Mouse (Mus musculus): ENCODE measurements around the gene Uggt1.

The Uggt1 gene

DNA sequence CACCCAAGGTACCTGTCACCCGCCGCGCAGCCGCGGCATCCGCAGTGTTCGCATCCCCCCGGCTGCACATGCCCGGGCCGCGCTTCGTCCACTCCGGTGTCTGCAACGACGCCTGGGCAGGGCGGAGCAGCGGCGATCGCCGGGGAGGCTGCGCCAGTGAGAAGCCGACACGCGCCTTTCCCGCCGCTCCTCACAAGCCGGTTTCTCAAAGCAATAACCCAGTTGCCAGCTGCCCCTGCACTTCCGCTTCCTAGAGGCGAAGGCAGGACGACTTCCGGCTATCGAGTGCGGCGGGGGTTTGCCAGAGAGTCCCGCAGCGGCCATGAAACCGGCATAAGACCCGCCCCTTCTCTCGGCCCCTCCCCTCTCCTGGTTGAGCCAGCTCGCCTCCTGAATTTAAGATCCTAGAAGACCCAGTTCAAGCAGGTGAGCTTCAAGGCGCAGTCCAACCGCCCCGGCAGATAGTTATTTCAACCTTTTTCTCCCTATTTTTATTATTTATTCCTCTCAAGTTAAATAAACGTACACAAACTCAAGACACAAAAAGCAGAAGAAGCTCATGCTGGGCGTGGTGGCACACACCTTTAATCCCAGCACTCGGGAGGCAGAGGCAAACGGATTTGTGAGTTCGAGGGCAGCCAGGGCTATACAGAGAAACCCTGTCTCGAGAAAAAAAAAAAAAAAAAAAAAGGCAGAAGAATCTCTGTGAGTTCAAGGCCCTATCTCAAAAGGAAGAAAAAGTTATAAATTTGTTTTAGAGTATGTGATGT is at the start of gene Uggt1:
Gene Uggt1 (minus strand): TSS at position 663 of the 770 bp plus-strand sequence.
- peak; percentile 97 for DNase-seq (ENCODE audit: low spot score)

DNA sequence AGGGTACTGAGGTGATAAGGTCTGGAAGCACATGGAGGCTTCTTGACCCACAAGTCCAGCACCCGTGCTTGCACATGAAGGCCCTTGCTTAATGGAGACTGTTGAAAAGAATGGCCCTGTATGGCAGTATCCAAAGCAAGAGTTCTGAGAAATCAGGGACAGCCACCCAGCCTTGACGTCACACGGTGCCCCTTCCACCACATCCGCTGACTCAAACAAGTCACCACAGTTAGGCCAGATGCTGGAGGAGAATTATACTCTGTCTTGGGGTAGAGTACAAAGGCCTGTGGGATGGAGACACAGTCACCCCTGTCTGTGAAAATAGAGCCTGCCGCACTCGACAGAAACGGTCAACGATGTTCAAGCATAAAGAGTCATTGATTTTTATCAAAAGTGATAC is 49.0 kb upstream of the Uggt1 start:
- no peak for DNase-seq (ENCODE audit: low spot score)

DNA sequence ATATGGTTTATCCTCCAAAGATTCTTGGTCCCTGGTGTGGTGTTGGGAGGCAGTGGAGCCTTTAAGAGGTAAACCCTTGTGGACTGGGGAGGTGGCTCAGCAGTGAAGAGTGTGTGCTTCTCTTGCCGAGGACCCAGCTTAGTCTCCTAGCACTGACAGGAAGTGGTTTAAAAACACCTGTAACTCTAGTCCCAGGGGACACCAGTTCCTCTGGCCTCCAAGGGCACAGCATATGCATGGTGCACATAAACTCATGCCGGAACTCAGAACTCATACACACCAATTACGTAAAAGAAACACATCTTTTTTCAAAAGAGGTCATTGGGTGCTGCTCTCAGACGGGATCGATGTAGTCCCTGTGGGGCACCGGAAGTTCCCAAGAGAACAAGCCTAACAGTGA is 37.3 kb upstream of the Uggt1 start:
- no peak for DNase-seq (ENCODE audit: low spot score)

DNA sequence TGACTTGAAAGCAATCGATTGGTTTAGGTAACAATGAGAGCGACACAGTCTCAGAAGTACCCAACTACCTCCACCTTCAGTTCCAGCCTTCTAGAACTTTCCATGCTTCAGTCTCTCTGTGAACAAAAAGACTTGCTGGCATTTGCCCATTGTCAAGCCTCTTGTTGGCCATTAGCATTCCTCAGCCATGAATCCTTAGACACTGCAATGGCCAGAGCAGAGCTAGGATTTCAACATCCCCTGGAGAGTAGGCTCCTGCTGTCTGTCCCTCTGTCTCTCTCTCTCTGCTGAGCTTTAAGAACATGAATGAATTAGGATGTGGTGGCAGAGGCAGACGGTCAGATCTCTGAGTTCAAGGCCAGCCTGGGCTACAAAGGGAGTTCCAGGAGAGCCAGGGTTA is 36.4 kb upstream of the Uggt1 start:
- DNase-seq (ENCODE audit: low spot score) = peak; percentile 48

DNA sequence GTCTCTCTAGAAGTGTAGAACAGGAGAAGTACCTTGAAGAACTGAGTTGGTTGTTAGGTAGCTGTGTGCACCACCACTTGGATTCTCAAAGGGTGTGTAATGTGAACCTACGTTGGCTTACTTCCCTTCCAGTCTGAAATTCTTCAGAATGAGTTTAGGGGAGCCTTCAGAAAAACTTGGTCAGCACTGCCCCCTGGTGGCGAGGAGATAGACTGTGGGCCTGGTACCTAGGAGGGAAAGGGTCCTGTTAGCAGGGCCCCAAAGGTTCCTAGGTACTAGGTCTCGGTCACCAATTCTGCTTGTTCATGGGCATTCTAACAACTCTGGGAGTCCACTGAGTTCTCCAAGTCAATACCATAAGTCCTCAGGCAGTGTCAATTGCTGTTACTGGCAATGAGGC is 34.7 kb upstream of the Uggt1 start:
- DNase-seq (ENCODE audit: low spot score) = peak; percentile 81

DNA sequence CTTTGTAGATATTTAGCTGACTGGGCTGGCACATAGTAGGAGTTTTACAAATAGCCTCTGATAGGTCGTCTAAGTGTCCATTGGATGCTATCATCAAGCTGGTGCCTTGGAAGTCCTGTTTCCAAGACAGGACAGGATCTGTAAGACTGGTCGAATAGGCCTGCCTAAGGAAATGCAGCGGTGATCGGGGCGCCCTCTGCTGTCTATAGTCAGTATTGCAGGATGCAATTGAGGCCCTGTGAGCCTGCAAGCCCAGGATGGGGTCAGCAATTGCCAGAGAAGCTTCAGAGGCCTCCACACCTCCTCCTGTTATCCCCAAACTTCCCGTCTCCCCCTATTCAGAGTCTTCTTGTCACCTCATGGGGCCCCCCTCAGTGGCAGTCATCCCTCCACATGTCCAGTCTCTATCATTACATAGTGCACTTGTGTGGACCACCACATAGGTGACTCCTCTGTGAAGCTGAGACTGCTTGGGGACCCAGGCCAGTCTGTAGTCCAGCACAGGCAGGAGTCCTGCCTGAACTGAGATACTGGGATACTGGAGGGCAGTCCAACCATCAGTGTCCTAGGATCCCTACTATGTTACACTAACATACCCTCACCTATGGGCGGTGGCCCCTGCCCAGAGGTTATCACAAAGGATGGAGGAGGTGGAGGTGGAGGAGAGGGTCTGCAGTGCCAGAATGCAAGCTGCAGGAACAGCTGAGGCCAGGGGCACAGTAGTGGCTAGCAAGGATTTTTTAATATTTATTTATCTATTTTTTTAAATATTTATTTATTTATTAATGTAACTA is 32.9 kb upstream of the Uggt1 start:
- peak; percentile 79 for DNase-seq (ENCODE audit: low spot score)

DNA sequence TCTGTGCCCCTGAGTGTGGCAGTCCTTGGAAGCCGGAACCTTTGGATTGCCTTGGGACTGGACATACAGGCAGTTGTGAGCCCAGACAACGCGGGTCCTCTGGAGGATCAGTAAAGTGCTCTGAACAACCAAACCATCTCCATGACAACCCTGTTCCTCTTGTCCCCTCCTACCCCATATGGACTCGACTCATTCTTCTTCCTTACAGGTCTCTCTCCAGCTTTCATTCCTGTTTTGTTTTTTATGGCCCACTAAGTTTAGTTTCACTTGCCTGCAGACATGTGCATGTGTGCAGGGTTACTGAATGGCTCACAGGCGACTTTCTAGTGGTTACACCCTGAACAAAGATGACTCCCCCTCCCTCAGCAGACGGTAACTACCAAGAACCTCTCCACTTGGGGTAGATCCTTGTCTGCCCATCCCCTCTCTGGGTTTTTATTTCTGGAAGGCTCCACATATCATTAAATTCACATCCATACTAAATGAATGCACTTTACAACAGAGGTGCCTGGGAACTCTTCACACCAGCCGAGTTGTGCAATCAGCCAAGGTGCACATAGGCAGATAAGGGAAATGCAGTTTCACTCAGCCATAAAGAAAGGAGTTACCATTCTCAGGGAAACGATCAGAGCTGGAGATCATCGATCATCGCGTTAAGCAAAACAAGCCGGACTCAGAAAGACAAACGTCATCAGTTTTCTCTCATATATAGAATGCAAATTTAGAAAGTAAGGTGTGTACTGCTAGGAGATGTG is 31.3 kb upstream of the Uggt1 start:
- no peak for DNase-seq (ENCODE audit: low spot score)

DNA sequence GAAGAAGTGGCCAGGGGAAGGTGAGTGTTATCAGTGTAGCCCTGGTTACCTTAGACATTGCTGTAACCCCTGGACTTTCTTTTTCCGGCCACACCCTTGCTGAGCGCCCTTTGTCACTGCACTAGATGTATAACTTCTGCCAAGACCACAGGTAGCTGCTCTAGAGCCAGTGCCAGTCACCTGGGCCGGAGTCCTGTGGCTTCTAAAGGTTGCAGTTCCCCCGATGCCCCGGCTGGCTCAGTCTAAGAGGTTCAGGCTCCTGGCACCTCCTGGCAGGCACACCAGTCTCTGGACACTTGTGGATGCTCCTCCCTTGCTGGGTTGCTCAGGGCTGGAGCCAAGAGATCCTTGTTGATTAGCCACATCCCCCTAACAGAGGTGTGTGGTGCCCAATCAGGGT is 29.9 kb upstream of the Uggt1 start, which contains the start of gene Neurl3:
Gene Neurl3 (minus strand): TSS at position 225 of the 400 bp plus-strand sequence.
- no peak for DNase-seq (ENCODE audit: low spot score)

DNA sequence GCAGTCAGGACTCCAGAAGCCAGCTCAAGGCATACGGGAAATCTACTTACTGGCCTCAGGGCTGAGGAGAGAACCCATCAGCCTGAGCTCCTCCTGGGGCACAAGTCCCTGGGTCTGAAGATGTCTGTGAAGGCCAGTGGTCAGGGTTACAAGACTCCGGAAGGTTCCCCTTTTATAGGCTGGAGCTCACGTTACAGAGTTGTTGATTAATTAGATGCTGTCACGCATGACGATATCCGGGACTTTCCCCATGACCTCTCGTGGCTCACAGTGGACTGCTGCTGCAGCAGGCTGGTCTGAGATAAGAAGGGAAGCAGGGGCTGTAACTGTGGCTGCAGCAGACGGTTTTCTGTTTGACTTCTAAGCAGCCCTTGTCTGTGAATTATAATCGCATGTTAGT is 28.8 kb upstream of the Uggt1 start:
- no peak for DNase-seq (ENCODE audit: low spot score)

DNA sequence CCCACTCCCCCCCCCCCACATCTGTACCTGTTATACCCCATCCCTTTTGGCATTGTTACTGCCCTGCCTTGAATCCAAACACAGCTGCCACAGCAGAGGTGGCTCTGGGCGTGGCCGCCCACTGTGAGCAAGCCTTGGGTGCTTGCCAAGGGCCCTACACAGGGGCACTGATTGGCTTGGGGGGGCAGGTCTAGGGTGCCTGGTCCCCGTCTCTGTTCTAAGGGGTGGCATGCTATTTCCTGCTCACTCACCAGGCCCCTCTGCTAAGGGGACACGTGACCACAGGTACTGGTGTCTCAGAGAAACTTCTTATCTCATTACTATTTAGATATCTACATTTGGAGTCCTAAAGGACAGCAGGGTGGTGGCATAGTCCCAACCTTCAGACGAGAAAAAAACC is 28.0 kb upstream of the Uggt1 start:
- DNase-seq (ENCODE audit: low spot score) = no peak

DNA sequence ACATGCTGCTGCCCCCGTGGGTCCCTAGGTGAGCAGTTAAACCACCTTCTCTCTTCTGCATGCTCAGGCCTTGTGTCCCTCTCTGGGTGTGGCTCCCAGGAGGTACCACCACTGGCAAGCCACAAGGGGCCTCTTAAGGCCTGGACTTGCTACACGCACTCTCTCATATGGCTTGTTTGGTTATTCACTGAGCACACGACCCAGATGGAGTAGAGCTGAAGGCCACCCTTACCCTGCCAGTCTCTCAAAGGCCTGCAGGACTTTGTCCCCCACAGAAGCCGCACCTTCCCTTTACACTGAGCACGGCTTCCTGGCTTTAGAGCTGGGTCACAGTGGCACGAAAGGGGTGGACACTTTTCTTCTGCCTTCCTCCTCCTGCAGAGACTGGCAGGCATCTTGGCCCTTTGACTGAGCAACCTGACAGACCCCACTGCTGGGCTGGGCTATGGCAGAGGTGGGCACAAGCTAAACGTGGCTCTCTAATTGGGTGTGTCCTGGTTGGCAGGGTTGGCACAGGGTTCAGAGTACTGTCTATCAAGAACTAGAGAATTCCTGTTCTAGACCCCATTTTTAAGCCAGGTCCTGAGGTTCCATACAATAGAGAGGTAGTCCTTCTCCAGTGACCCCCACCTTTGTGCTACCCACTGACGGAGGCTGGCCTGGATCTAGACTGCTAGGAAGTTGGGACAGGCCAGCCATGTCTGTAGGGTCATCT is 27.2 kb upstream of the Uggt1 start:
- no peak for DNase-seq (ENCODE audit: low spot score)

DNA sequence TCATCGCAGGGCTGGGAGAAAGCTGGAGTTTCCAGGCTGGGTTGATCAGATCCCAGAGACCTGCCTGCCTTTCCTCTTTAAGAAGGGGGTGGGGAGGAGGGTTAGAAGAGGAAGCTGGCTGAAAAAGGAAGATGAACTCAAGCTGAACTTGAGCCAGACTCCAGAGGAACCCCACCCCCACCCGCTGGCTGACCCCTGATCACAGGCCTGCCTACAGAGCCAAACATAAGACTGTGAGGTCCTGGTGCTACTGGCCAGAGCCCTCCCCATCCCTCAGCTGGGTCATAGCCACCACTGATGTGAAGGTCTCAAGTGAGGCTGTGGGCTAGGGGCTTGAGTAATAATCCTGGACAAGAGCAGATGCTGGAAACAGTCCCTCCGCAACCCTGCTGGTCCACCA is 26.1 kb upstream of the Uggt1 start:
- DNase-seq (ENCODE audit: low spot score) = no peak

DNA sequence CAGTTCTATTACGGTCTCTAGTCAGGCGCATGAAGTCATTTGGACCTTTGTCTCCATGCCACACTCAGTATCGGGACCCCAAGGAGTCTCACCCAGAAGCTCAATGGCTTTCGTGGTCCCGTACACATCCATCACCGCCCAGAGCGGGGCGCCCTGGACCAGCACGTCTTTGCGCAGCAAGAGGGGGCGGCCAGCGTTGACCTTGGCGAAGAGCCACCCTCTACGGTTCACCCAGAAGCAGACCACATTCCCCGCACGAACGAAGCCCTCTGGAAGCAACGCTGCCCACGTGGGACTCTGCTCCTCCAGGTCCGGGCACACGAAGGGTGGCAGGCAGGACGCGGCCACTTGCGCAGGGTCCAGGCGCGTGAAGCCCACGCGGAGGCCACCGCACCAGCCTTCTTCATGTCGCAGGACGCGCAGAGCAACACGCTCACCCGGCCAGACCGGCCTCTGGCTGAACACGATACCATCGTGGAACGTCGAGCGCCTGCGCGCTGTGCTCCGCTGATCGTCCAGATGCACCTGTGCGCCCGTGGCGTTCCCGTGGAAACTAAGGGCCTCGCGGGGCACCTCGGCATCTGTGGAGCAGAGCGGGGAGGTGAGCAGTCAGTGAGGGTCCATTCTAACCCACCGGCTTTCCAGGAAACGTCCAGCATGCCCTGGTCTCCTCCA is 24.7 kb upstream of the Uggt1 start:
- DNase-seq (ENCODE audit: low spot score) = no peak

DNA sequence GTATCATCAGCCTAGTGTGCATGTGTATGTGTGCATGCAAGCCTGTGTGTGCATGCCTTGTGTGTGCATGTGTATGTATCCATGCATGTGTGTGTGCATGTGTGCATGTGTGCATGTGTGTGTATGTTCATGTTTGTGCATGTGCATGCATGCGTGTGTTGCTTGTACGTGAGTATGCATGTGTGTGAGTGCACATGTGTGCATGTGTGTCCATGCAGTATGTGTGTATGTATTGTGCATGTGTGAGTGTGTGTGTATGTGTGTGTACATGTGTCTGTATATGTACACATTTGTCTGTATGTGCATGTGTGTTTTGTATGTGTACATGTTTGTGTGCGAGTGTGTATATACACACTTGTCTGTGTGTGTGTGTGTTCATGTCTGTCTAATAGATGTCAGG is 23.1 kb upstream of the Uggt1 start:
- no peak for DNase-seq (ENCODE audit: low spot score)

DNA sequence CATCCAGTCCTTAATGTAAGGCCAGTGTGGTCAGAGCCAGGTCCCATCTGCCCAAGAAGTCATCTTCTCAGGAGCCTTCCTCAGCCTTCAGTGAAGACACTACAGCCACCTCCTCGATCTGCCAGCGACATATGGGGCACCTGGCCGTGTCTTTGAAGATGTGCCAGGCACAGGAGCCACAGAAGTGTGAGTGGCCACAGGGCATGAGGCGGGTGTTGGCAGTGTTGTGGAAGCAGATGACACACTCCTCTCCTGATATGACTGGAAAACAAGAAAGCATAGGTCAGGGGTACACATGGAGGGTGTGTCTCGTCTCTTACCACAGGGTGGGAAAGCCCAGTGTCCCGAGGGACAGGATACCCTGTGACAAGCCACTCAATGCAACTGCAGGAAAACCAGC is 21.8 kb upstream of the Uggt1 start:
- DNase-seq (ENCODE audit: low spot score) = no peak

DNA sequence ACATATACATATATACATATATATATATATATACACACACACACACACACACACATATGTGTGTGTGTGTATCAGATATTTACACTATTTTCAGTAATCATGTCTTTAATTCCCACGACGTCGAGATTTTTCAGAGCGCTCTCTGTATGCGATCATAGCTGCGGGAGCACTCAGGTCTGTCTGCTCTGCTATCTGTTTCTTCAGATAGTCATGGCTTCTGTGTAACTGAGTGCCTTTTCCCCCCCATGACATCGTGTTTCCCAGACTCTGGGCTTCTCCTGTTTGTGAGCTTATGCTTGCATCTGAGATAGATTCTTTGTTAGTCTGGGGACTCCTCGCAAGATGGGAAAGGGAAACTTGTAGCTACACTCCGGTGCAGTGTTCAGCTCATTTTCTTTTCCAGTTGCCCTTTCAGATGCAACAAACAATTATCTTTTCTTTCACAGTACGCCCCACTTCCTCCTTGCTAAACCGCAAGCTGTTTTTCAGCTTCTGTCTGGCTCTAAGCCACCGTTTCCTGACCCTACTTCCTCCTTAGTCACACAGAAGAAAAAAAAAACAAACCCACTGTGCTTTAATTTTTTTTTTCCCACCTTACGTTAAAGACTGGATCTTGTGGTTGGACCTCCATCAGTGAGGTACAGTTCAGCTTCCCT is 19.4 kb upstream of the Uggt1 start:
- DNase-seq (ENCODE audit: low spot score) = no peak

DNA sequence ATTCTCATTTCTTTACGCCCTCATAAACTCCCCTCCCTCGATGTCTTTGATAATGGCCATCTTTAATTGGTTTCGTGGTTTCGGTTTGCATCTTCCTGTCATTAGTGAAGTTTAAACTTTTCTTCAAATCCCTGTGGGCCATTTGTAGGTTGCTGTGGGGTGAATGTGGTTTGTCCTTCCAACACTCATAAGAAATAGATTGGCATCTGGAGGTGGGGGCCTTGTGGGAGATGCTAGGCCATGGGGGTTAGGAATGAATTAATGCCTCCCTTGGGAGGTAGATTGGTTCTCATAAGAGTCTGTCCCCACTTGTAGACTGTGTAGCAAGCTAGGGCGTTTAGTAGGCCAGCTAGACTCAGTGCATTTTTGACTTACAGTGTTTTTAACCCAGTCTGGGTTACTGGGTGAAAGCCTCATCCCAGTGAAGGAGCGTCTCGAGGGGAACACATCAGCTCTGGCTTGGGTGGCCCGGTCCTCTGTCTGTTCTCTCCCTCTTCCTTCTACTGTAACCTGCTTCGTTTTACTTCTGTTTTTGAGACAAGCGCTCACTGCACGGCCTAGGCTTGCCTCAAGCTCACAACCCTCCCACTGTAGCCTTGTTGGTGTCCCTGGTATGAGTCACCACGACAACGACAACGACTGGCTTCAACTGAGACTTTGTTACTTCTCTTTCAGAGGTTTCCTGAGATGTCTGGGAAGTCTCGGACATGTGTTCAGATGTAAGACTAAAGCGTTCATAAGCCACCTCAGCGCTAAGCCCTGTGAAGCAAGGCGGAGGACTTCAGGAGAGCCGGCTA is 17.4 kb upstream of the Uggt1 start:
- DNase-seq (ENCODE audit: low spot score) = no peak

DNA sequence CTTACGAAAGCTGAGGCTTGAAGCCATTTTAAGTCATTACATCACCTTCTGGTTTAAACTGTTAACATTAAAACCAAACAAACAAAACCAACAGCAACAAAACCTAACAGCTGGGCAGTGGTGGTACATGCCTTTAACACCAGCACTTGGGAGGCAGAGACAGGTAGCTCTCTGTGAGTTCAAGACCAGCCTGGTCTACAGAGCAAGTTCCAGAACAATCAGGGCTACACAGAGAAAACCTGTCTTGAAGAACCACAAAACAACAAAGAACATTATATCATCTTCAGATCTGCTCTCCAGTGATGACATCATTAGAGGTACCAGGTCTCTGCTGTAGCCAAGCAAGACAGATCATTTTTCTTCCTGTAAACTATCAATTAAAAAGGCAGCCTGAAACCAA is 15.9 kb upstream of the Uggt1 start:
- DNase-seq (ENCODE audit: low spot score) = no peak

DNA sequence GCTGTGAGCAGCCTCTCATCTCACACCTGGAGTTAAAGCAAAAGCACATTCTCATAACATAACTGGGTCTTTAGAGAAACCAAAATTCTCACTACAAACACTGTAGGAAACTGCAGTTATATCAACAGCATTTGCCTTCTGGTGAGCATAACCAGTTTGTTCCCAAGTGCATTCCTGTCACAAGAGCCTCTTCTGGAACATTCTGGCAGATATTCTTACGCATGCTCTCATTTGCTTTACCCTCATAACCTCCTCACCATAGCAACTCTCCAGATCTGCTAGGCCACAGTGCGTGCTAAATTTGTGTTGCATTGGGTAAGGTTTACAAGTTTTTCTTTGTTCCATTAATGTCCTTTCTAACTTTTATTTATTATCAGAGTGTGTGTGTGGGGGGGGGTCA is 14.8 kb upstream of the Uggt1 start:
- peak; percentile 61 for DNase-seq (ENCODE audit: low spot score)

DNA sequence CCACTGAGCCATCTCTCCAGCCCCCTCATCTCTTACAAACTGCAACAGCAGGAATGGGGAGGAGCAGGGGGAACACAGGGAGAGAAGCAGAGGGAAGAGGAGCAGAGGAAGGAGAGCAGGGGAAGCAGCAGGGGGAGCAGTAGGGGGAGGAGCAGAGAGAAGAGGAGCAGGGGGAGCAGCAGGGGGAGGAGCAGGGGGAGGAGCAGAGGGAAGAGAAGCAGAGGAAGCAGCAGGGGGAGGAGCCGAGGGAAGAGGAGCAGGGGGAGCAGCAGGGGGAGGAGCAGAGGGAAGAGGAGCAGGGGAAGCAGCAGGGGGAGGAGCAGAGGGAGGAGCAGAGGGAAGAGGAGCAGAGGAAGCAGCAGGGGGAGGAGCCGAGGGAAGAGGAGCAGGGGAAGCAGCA is 14.1 kb upstream of the Uggt1 start:
- DNase-seq (ENCODE audit: low spot score) = no peak
